ENCODE assay signal across 21 mouse cellular contexts in the genomic region with DNA sequence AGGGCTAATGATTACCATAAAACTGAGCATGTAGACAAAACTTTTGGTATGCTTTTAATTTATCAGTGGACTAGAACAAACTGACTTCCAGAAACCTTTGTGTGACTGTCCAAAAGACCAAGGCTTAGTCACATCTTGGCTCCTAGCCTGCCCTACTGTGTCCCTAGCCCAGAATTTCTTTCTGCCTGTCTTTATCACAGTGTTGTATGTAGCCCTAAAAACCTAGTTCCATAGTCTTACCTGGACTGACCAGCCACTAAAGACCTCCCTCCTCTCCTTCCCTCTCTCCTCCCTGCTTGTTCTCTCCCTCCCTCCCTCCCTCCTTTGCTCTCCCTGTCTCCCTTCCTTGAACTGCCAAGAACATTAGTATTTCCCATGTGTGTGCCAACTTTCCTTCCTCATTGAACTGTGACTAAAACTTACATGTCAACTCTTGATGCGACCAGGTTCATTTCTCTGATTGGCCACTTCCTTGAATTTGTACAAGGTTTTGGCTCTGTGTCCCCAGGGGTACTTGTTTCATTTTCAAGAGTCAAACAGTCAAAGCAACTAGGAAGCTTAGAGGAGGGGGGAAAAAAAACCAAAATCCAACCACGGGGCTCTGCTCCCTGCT. TPM values are rescaled to one million over a fixed set of nuclear protein-coding genes. Genes with fewer than 3 reads are reported as not detected.
DNase-seq lines count a peak whose midpoint lies in the region; TF ChIP-seq lines count a peak whose summit lies in the region.
"Had no signal": no experiment of that assay in that cellular context is flagged by ENCODE, and none has a peak within 500 bp of the region (broad histone marks: within the 10 kb centered on the region; RNA-seq: fewer than 3 reads in every experiment).

No protein-coding gene starts in this region.

- peak overlapping the region; percentile 17 for H3K9ac ChIP-seq in CH12.LX (ENCODE audit: insufficient read depth, low read depth)
- H3K9ac ChIP-seq: kidney, embryonic 15.5 days; lung, embryonic 14.5 days; midbrain, embryonic 13.5 days had no signal

- no peaks in the 10 kb centered on the region for H3K27me3 ChIP-seq in kidney, adult 2 months (replicated peaks; ENCODE audit: control insufficient read depth, insufficient read depth, low read length)
- H3K27me3 ChIP-seq in CH12.LX (replicated peaks), result no peaks in the 10 kb centered on the region

- H3K9me3 ChIP-seq in CH12.LX (replicated peaks; ENCODE audit: low read length), result no peaks in the 10 kb centered on the region
- H3K9me3 ChIP-seq: kidney, embryonic 15.5 days; midbrain, embryonic 13.5 days had no signal

- peak overlapping the region; percentile 88 for H3K4me2 ChIP-seq in CH12.LX (ENCODE audit: insufficient read depth, low read depth, poor library complexity, severe bottlenecking)
- H3K4me2 ChIP-seq: kidney, embryonic 15.5 days; liver, embryonic 11.5 days; lung, embryonic 14.5 days; midbrain, embryonic 13.5 days had no signal

- H3K4me1 ChIP-seq in kidney, adult 2 months (ENCODE audit: control insufficient read depth, insufficient read depth, low read length), result 0 out of 2 replicates have a peak, but pooled peaks cover 2% of the 10 kb centered on the region
- H3K4me1 ChIP-seq in CH12.LX (ENCODE audit: control insufficient read depth in 1 of 2, insufficient read depth in 2 of 2), result peaks cover 0 to 13% of the 10 kb centered on the region in 2 experiments; a peak in 2 of 4 replicates

- TF ChIP-seq RAD21 in CH12.LX (IDR thresholded peaks at IDR 0.05; ENCODE audit: low read depth, low read length), result no peak

- no peaks in the 10 kb centered on the region for H3K79me2 ChIP-seq in CH12.LX (replicated peaks; ENCODE audit: control insufficient read depth, extremely low read depth, insufficient read depth, poor library complexity, severe bottlenecking)

- 17% methylated on average over 2 of the region's 2 CpGs for WGBS in kidney, adult 2 months

- intact Hi-C loops in heart, postnatal 10 days (cut with DNase I), result no loop called here

- TF ChIP-seq EP300 in CH12.LX (IDR thresholded peaks at IDR 0.05; ENCODE audit: low read length), result no peak

- no peak for TF ChIP-seq CTCF in kidney, adult 2 months (conservative IDR thresholded peaks at IDR 0.05; ENCODE audit: insufficient read depth, insufficient read length, low read depth, low read length)
- TF ChIP-seq CTCF in CH12.LX (conservative IDR thresholded peaks at IDR 0.05 in 1 of 2, IDR thresholded peaks at IDR 0.05 in 1 of 2; ENCODE audit: low read depth in 2 of 2, low read length in 2 of 2), result no peak

- H3K36me3 ChIP-seq in kidney, adult 2 months (ENCODE audit: control insufficient read depth, insufficient read depth, low read length), result no peaks in the 10 kb centered on the region
- no peaks in the 10 kb centered on the region for H3K36me3 ChIP-seq in CH12.LX (replicated peaks in 1 of 2; ENCODE audit: control insufficient read depth in 1 of 2, insufficient read depth in 1 of 2, low read length in 1 of 2)
- H3K36me3 ChIP-seq: kidney, embryonic 15.5 days; midbrain, embryonic 13.5 days had no signal

- H3K4me3 ChIP-seq in kidney, adult 2 months (ENCODE audit: insufficient read depth, low read depth, low read length), result no peak overlapping the region
- peak overlapping the region in 2 of 3 experiments; percentile 2 to 14 for H3K4me3 ChIP-seq in CH12.LX (replicated peaks in 1 of 3; ENCODE audit: low read depth in 2 of 3, low read length in 2 of 3, poor library complexity in 1 of 3)
- H3K4me3 ChIP-seq: kidney, embryonic 15.5 days; midbrain, embryonic 13.5 days had no signal

- in situ Hi-C loops in CH12.LX (cut with MboI; ENCODE audit: low pct_ligation_motif_present, low pct_unique_long_range_greater_than_20kb, low sequenced_read_pairs), result no loop called here

- dilution Hi-C loops in CH12.LX (cut with MboI; ENCODE audit: extremely low pct_ligation_motif_present, extremely low pct_unique_long_range_greater_than_20kb, low sequenced_read_pairs), result no loop called here

- peak; percentile 4 for DNase-seq in adrenal gland, postnatal 10 days
- DNase-seq in adrenal gland, postnatal 4 days (ENCODE audit: low spot score in 2 of 2), result no peak
- peak; percentile 8 for DNase-seq in kidney, adult 2 months
- no peak for DNase-seq in kidney, postnatal 4 days
- peak; percentile 41 for DNase-seq in CH12.LX (ENCODE audit: extremely low read depth)
- DNase-seq in heart, postnatal 10 days, result peak; percentile 30 to 35
- no peak for DNase-seq in cerebellum, postnatal 25 days
- DNase-seq: B cell, adult 2 months; cerebellum, postnatal 14 days; lung, embryonic 14.5 days; retina, postnatal 1 day; thymus, postnatal 36 days had no signal

- H3K27ac ChIP-seq in kidney, adult 2 months (ENCODE audit: insufficient read depth, low read depth, low read length), result no peak overlapping the region
- no peak overlapping the region for H3K27ac ChIP-seq in CH12.LX (ENCODE audit: insufficient read depth, low read depth)
- H3K27ac ChIP-seq: kidney, embryonic 15.5 days; midbrain, embryonic 13.5 days had no signal

- TF ChIP-seq POLR2A in kidney, adult 2 months (IDR thresholded peaks at IDR 0.05; ENCODE audit: low read depth, low read length), result no peak
- no peak for TF ChIP-seq POLR2A in CH12.LX (IDR thresholded peaks at IDR 0.05; ENCODE audit: low read depth, low read length)

TF ChIP-seq in CH12.LX, 34 proteins besides CTCF, POLR2A, EP300 and RAD21:
- TF ChIP-seq ZNF384 (IDR thresholded peaks at IDR 0.05; ENCODE audit: low read depth, low read length), result peak; percentile 8; the same call in 1 of the 2 replicates
- no peak for TF ChIP-seq ETS1 (conservative IDR thresholded peaks at IDR 0.05; ENCODE audit: low read depth, low read length)
- TF ChIP-seq MEF2A (IDR thresholded peaks at IDR 0.05; ENCODE audit: borderline replicate concordance, low read depth, low read length), result no peak
- no peak for TF ChIP-seq NRF1 (IDR thresholded peaks at IDR 0.05; ENCODE audit: low read depth, low read length)
- no peak for TF ChIP-seq MAZ (IDR thresholded peaks at IDR 0.05; ENCODE audit: low read depth, low read length)
- TF ChIP-seq ELF1 (IDR thresholded peaks at IDR 0.05; ENCODE audit: low read depth, low read length), result peak; percentile 40; the same call in 1 of the 2 replicates
- TF ChIP-seq ZKSCAN1 (IDR thresholded peaks at IDR 0.05; ENCODE audit: borderline replicate concordance, low read depth, low read length), result no peak
- TF ChIP-seq CHD2 (IDR thresholded peaks at IDR 0.05; ENCODE audit: low read length), result peak; percentile 75
- 0 out of 2 replicates have a peak, but pooled peaks have one; percentile 45 for TF ChIP-seq SIN3A (IDR thresholded peaks at IDR 0.05; ENCODE audit: low read length)
- TF ChIP-seq JUN (IDR thresholded peaks at IDR 0.05; ENCODE audit: insufficient read depth, low read depth, low read length), result no peak
- no peak for TF ChIP-seq TCF12 (IDR thresholded peaks at IDR 0.05; ENCODE audit: low read depth, low read length)
- no peak for TF ChIP-seq MXI1 (IDR thresholded peaks at IDR 0.05; ENCODE audit: low read depth, low read length)

RNA-seq across cellular contexts. Expression of a gene that starts 48.8 kb away (rescaled TPM):
- total RNA-seq in adrenal gland, postnatal 10 days (2021), result under 1 TPM in 1 of 2 experiments, not detected in 1; 0.88 TPM
- total RNA-seq in adrenal gland, postnatal 4 days (2021), result not detected
- 0.08 TPM in 1 of 2 replicates, not detected in the other for polyA plus RNA-seq in kidney, adult 2 months (2012; rRNA removed)
- total RNA-seq in CH12.LX (2012; rRNA removed) (not detected in 2 replicates), CH12.LX (2014; rRNA removed) (0.08 TPM in 1 of 2 replicates, not detected in the other)
- polyA plus RNA-seq in CH12.LX (2012; ENCODE audit: insufficient read length, low read depth), result 0.08 and 0.10 TPM in 2 replicates
- total RNA-seq in heart, postnatal 10 days (2021), result under 1 TPM in 1 of 2 experiments, not detected in 1; 0.15 TPM
- total RNA-seq: gastrocnemius, adult 8-10 months; layer of hippocampus, adult 18-20 months; left cerebral cortex, postnatal 36 days; megakaryocyte progenitor cell, adult 5-6 weeks; neutrophil, adult 5-6 weeks had no signal
- polyA plus RNA-seq: intestine, embryonic 14.5 days; kidney, embryonic 15.5 days; lung, embryonic 14.5 days had no signal

Comparison
In these comparisons a context has a peak if more than half of its experiments do, and no peak if none do; other contexts are left out.
1. DNase-seq: peak in adrenal gland, postnatal 10 days (single experiment), kidney, adult 2 months (single experiment), CH12.LX (single experiment) and heart, postnatal 10 days (2 of 2); none in adrenal gland, postnatal 4 days (0 of 2), kidney, postnatal 4 days (0 of 2) and cerebellum, postnatal 25 days (0 of 2).